Mouse (Mus musculus) cerebellum, adult 11 months (tissue): ENCODE results near the gene Lcn2.
"Not testable (repeated sequence)": the region's sequence is repeated elsewhere in the genome, so short reads cannot be mapped to it uniquely, and the experiment has no call there.

ENCODE experiments used
- DNase-seq: peaks from one replicate; pipeline ENCODE4 v3.0.0; 2022

The Lcn2 gene

DNA sequence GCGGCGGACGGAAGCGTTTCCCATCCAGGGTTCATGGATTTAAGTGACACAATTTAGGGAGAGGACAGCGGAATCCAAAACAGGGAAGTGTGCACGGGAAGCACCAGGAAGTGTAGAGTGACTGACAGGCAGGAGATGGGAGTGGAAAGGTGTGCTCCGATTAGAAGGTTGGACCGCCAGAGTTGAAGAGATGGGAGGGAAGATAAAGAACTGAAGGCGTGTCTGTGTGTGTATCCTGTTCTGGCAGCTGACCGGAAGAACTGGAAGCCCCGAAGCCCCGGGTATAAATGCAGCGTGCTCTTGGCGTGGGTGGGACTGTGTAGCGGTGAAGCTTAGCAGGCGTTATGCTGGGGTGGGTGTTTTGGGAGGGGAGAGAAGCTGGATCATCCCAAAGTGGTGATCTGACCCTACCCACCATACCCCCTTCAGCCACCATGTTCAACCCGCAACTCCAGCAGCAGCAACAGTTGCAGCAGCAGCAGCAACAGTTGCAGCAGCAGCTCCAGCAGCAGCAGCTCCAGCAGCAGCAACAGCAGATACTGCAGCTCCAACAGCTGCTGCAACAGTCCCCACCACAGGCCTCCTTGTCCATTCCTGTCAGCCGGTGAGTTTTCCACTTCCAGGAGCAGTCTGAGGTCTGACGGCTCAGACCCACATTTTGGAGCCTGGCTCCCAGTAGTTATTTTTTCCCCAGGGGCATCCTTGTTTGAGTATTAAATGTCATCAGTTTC is 24.5 kb downstream of the Lcn2 start:
- no peak for DNase-seq

DNA sequence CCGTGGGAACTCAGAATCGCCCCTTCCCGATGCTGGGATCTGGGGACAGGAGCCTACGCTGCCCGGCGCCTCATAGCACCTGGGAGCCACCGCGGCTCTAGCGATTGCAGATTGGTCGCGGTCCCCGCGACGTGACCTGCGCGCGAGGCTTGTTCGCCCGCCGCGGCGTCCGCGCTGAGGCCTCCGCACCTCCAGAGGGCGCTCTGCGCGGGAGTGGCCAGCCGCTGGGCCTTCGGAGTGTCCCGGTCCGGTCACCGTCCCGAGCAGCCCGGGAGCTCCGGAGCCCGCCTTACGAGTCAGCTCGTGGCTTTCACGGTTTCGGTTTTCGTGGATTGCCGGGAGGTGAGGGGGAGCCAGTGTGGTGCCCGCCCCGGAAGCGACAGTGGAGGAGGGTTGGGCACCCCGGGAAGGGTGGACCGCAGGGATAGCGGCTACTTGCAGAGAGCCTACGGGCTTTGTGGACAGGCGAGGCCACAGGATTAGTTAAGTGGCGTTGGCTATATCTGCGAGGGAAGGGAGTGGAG is 25.2 kb downstream of the Lcn2 start:
- DNase-seq, result peak; percentile 93

DNA sequence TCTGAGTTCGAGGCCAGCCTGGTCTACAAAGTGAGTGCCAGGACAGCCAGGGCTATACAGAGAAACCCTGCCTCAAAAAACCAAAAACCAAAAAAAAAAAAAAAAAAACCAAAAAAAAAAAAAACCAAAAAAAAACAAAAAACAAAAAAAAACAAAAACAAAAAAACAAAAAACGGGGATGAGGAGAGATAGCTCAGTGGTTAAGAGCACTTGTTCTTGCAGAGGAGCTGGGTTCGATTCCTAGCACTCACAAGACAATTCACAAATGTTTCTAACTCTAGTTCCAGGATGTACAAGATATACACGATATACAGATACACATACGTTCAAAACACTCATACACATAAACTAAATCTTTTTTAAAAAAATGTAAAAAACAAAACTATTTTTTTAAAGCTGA is 25.8 kb downstream of the Lcn2 start:
- not testable (repeated sequence) for DNase-seq

DNA sequence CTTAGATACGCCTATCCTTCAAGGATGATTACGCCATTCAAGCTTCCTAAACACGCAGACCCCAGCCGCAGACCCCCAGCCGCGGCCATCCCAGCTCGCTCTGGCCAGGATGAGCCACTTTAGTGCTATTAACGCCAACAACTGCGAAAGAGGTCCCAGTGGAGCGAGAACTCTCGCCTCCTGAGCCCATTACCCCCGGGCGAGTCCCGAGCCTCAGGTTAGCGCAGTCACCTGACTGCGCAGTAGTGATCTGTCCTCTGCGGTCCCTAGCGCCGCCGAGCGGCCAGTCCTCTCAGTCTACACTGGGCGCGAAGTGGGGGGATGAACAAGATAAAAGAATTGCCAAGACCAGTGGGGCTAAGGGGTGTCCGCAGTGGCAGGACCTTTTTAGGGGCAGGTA is 26.6 kb downstream of the Lcn2 start:
- peak; percentile 87 for DNase-seq

DNA sequence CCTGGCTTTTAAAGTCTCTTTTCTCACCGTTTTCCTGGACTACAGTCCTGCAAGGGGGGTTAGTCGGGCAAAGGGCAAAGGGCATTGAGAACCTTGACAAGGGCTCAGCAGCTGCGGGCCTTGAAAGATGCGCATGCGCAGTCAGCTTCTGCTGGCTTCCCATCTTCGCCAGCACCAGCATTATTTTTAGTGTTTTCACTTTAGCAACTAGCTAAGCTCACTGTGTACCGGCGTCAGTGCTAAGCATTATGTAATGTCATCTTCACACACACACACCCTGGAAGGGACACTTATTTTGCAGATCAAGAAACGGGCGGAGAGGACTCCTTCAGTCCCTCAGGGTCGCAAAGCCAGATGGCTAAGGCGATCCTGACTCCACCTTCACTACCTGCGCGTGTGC is 27.3 kb downstream of the Lcn2 start:
- peak; percentile 84 for DNase-seq

DNA sequence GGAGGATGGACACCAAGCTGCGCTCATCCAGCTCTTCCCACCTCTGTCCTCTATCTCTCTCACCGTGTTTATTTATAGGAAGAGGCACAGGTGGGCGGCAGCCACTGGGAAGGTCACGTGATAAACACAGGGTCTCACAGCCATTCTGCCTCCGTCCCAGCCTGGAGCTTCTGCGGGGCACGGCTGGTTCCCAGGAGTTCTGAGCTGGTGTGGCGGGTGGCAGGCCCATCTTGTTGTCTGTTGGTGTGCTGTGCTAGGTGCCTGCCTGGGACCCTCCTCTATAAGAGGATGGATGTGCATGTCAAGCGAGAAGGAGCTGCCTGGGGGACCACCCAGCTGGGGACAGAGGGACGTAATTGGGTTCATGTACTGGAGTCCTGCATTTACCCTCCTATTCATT is 29.7 kb downstream of the Lcn2 start:
- no peak for DNase-seq

DNA sequence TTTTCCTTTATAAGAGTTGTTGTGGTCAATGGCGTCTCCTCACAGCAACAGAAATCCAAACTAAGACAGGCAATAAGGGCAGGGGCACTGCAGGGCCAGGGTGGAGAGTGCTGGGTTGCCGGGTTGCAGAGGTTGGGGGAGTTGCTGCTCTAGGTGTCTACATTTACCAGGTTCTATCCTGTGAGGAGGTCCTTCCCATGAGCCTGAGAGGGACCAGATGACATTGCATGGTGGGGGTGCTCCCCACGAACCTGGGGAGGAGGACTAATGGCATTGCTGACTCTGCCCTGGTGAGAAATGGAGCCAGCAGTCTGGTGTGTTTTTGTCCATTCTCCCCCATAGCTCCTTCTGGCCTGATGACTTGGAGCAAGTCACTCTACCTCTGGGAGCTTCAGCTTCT is 30.3 kb downstream of the Lcn2 start:
- DNase-seq, result no peak

DNA sequence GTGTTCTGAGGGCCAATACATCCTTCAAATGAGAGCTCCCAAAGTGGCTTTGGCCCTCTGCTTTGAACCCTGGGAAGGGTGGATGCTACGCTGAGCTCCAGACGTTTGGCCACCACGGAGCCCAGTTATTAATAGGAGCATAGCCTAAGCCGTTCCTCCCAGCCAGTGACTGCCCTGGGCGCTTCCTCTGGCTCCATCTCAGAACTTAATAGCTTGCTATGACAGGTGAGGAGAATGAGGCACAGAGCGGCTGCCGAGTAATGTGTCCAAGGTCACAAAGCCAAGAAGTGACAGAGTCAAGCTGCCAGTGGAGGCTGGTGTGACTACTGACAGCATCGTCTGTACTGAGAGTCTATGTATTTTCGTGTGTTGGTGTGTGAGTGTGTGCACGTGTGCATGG is 31.8 kb downstream of the Lcn2 start:
- no peak for DNase-seq

DNA sequence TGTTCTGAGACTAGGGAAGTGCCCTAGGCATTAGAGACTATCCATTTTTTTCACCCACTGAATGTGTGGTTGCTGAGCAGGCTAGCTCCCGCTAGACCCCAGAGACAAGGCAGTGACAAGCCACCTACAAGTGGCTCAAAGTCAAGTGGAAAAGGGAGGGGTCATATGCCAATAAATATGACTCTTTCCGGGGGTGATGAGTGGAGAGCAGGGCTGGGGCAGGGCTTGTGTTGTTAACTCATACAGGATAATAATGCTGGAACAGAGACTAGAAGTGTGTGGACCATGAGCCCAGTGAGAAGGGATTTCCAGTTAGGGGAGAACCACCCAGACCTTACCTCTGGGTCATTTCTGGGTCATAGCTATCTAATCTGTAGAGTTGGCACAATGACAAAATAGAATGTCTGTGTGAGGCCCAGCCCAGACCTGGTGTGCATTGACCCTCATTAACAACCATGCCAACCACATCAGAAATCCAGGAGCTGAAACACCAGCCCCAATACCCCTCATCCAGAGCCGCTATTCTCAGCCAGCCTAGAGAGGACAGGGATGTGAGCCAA is 33.6 kb downstream of the Lcn2 start:
- DNase-seq, result no peak

DNA sequence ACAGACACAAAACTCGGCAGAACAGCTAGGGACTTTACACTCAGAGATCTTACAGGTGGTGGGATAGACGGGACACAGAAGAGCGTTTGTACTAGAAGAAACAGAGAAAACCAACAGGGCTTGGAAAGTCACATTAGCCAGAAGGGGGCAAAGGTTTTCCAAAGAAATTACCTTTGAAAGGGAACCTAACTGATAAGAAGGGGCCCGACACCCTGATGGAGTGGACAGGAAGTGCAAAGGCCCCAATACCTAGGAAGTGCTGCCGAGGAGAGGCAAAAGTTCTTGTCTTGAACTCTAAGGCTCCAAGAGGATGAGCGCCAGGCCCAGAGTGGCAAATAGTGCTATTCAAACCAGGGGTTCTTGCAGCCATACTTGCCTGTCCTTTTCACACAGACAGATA is 34.2 kb downstream of the Lcn2 start:
- no peak for DNase-seq

DNA sequence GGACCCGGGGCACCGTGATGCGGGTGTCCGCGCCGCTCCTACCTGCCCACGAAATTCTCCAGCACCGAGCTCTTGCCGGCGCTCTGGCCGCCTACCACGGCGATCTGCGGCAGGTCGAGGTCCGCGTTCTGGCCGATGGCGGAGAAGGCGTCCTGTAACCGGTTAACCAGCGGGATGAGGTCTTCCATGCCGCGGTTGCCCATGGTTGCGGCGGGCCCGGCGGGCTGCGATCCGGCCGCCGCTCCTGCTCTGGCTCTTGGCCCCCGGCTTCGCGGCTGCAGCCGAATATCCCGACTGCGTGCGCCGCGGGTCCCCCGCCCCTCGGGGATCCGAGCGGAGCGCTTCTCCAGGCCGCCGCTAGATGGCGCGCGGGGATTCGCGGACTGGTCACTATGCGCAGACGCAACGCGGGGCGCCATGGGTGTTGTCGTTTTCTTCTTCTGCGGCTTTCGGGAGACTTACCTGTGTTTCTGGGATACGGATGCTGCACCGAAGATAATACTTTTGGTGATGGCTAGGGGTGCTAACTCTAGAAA is 35.0 kb downstream of the Lcn2 start, which contains the start of gene Dnm1:
Gene Dnm1 (minus strand): TSS at position 332 of the 536 bp plus-strand sequence.
- peak; percentile 97 for DNase-seq

DNA sequence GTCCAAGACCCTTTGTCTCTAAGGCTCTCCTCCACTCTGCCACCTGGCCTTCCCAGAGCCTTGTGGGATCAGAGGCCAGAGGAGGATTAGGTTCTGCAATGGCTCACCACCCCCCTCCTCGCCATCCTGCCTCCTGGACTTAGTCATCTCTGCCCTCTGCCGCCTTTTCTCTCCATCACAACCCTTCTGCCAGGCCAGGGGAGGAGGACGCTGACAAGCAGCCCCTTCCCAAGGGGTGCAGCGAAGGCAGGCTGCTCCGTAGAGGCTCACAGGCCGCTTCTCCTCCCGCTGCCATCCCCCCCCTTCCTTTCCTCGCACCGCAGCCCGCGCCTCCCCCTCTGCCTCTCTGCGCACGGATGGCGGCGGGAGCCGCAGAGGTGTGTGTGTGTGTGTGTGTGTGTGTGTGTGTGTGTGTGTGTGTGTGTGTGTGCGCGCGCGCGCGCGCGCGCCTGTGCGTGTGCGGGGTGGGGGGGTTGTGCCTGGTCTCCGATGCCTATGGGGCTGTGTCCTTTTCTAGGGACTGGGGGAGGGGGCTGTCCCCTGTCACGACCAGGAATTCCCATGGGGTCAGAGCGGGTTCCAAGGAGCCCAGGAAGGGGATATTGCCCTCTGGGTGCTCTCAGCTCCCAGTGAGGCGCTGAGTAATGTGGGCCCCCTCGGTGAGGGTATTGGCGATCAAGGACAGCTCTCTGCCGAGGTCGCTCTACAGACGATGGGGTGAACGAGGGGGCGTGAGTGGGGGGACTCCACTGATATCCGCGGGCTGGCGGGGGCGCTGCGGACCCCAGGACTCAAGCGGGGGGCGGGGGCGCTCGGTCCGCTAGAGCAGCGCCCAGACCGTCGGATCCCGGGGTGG is 35.7 kb downstream of the Lcn2 start, which contains the start of gene Ciz1:
Gene Ciz1 (plus strand): TSS at position 177 of the 856 bp plus-strand sequence.
- peak; percentile 78 for DNase-seq

DNA sequence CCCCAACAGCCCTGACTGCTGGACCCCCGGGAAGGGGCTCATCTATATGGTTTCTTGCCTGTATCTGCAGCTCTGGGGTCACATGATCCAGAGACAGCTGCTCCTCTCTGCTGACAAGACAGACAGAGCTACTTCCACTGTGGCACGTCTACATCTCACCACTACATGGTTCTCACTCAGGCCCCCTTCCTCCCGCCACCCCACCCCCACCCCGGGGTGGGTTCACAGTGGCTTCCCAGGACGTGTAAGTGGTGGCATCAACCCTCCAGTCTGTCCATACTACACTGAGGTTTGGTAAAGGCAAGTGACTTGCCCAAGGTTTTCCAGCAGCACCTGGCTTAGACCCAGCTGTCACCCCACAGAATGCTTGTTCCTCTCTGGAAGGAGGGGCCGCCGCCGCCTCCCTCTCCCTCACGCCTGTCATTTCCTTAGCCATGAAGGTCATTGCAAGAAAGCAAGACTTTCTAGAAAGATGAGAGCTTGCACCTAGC is 36.5 kb downstream of the Lcn2 start:
- peak; percentile 69 for DNase-seq

DNA sequence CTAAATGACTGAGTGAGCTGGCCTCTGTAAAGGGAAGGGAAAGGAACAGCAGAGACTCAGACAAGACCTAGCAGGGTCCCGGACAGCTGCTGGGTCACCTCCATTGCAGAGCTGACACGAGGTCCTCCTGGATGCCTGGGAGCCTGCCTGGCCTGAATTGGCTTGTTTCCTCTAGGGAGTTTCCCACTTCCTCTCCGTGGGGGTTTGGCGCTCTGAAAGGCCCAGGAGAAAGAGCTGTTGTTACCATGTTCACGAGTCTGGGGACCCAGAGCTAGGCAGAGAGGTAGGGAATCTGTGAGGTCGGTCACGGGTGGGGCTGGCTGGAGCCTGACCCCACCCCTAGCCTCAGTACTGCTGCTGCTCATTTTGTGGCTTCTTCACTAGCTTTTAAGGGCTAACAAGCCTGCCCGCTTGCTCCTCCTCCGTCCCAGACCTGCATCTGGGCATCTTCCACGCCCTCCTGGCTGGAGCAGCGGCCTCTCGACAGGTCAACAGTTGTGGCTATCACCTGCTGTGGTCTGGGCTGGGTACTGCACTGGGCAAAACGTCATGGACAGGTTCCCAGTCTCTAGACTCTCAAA is 37.5 kb downstream of the Lcn2 start:
- peak; percentile 61 for DNase-seq

DNA sequence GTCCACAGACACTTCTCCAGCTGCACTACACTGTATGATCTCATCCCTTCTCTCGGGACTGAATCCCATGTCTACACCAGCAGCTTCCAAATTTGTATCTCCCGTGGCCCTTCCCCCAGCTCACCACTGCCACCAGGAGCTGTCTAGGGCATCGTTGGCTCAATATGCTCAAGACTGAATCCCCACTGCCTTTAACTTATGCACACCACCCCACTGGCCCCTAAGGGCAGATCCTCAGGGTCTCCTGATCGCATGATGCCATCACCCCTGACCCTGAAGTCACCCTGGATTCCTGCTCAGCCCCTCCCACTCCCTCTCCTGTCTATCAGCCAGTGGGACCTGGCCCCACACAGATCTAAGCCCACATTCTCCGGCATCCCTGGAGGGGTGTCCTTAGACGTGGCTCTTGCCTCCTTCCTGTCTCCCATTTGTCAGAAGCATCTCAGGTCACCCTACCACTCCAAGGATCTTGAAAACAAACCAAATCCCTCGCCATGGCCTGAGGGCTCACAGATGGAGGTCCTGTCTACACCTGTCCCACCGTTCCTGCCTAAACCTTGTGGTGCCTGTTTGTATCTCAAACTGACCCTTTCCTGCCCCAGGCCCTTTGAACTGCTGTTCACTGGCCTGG is 38.3 kb downstream of the Lcn2 start:
- DNase-seq, result peak; percentile 43

DNA sequence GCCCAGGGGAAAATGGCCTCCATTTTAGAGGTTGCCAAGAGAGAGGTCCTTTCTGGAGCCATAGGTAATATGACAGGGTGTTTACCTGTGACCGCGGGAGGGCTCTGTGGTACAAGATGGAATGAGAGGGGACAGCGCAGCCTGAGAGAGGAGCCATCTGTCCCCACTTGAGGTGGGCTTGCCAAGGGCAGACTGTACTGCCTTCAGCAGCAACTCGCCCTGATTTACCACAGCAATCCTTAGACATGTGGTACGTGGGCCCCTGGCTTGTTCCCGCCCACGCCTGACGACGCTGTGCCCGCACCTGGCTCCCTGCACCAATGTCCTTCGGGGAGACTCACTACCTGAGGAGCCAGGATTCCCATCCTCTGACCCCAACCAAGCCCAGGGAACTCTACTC is 39.7 kb downstream of the Lcn2 start:
- peak; percentile 67 for DNase-seq

DNA sequence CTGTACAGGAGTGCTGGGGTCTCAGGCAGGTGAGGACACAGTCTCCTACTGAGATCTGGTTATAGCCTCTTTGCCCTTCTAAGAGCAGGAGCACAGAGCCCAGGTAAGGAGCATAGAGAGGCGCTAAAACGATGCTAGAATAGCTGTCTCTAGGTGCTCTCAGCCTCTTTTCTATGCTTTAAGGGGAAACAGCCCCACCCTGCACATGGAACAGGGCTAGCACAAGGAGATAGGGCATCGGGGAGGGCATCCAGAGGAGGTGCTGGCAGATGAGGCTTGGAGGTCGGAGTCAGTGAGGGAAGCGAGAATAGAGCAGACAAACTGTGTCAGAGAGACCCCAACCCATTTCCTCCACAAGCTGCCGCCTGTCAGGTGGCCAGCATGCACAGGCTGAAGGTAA is 41.0 kb downstream of the Lcn2 start:
- no peak for DNase-seq

DNA sequence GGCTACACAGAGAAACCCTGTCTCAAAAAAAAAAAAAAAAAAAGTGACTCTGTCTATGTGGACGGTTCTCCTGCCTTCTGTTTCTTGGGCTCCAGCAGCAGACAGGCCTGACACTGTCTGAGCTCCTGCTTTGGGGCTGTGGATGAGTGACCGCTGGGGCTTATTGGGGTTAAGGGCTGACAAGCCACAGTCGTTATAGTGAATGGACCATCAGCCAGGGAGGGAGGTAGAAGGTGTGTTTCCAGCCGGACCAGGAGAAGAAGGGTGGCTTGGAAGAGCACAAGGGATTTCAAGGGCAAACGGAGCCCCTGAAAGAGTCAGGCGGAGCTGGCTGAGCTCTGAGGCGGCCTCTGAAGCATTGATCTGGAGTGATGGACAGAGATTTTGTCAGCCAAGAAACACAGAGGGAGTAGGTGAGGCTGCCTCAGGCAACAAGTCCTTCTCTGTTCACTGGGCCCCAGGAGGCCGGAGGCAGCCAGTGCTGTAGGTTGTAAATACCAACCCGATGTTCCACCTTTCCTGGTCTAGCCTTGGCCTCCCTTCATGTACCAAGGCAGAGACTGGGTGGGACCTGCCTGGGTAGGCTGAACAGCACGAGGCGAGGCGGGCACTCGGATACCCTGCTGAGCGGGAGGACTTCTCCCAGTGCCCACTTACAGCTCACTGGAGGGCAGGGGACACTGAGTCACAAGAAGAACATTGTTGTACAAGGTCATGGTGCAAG is 43.3 kb downstream of the Lcn2 start:
- no peak for DNase-seq

DNA sequence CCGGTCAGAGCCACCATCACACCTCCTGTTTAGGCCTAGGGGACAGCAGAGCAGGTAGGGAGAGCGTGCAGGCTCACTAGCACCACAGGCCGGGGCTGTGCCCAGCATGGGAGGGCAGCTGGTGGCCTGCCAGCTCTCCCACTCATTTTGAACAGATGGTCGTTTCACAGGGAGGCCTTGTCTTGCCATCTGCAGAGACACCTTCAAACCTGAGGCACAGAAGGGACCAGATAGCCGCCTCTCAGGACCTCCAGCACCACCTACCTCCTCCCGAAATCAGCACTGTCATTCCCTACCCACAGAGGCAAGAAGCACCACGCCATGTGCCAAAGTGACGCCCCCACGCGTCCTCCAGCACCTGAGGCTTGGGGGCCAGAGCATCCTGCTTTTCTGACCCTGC is 44.0 kb downstream of the Lcn2 start:
- peak; percentile 97 for DNase-seq

DNA sequence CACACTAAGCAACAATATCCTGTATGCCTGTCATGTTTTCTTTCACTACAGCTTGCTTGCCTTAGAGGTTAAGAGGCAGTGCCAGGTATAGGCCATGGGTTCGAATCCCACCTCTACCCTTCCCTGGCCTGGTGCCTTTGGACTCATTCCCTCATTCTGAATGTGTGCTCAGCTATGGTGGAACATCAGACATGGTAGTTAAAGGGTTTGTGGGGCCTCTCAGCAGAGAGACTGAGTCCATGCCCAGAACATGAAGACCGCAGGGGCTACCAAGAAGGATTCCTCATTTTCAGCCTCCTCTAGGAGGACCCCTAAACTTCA is 44.7 kb downstream of the Lcn2 start:
- peak; percentile 59 for DNase-seq

DNA sequence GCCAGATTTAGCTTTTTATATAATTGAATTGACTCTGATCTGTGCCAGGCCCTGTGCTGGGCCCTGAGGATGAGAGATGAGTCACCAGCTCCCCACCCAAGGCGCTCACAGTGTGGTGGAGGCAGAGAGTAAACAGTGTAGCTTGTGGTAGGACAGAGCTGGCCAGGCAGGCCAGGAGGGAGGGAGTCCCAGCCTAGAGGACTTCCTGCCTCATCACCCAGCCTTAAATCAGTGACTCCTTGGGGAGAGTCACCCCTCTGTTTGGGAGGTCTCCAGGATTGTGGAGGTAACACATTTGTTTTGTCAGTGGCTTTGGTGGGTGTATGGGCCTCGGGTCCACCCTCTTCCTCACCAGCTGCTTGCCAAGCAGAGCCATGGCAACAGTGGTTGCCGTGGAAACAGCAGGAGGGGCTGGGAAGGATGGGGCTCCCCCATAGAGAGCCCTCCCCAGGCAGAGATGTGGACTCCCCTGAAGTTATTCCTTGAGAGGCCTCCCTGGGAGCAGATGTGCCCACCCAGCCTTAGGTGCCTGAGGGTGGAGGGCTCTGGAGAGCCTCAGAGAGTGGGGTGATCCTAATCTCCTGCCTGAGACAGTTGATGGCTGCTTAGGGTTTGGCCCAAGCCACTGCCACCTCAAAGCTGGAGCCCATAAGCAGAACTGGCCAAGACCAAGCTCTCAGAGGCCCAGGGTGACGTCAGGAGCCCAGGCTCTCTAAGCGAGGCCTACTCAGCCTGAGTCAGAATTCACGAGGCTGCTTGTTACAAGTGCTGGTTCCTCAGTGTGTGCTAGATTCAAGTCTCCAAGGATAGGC is 45.3 kb downstream of the Lcn2 start:
- DNase-seq, result peak; percentile 82
